9 mouse cellular contexts compared by ENCODE assay signal in the genomic region with DNA sequence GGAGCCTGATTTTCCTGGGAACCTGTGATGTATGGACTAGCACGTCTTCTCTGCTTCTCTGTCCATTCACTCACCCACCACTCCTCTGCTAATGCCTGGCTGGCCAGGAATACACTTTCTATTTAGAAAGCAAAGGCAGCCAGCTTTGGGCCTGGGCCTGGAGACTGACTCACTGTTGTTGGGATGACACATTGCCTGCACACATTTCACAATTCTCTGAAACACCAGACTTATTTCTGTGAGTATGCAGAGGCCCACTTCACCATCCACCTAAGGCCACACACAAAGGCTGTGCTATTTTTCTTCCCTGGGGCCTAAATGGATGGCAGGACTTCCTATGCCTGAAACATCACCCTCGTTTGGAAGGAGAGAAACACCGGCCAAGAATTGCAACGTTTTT.
DNase-seq lines count a peak whose midpoint lies in the region.
"Had no signal": no experiment of that assay in that cellular context is flagged by ENCODE, and none has a peak within 500 bp of the region (broad histone marks: within the 10 kb centered on the region; RNA-seq: fewer than 3 reads in every experiment).

No protein-coding gene starts in this region.

- H3K36me3 ChIP-seq in macrophage (ENCODE audit: inconsistent target) = no peaks in the 10 kb centered on the region

- peak overlapping the region; percentile 59 for H3K27ac ChIP-seq in macrophage

- intact Hi-C loops in left cerebral cortex, postnatal 4 days (cut with DNase I) = no loop called here

- 31% methylated on average over 4 of the region's 4 CpGs for WGBS in macrophage (ENCODE audit: missing documents)

- DNase-seq in left cerebral cortex, adult 11 months (ENCODE audit: low spot score) = peak; percentile 39
- no peak for DNase-seq in left cerebral cortex, postnatal 4 days
- peak; percentile 86 for DNase-seq in brain, adult 2 months (ENCODE audit: low read depth, low spot score)
- DNase-seq in heart, postnatal 4 days = peak; percentile 42
- DNase-seq in retina, postnatal 1 day = no peak
- DNase-seq in embryo, embryonic 11 days = no peak
- DNase-seq in kidney, adult 8-10 months = no peak

- H3K4me3 ChIP-seq in macrophage (ENCODE audit: inconsistent target) = no peak overlapping the region
- H3K4me3 ChIP-seq: megakaryocyte, embryonic 14.5 days had no signal

- no peaks in the 10 kb centered on the region for H3K79me2 ChIP-seq in macrophage (ENCODE audit: inconsistent target)

Comparison
In these comparisons a context has a peak if more than half of its experiments do, and no peak if none do; other contexts are left out.
1. DNase-seq: peak in left cerebral cortex, adult 11 months (single experiment), brain, adult 2 months (single experiment) and heart, postnatal 4 days (single experiment); none in left cerebral cortex, postnatal 4 days (single experiment), retina, postnatal 1 day (single experiment), embryo, embryonic 11 days (single experiment) and kidney, adult 8-10 months (0 of 2).